Mouse (Mus musculus) liver, embryonic 14.5 days (tissue): ENCODE measurements around the gene Psma7. TPM values are rescaled to one million over a fixed set of nuclear protein-coding genes. Genes with fewer than 3 reads are reported as not detected.

ENCODE experiments used
- ATAC-seq: fragments of 200-750 bp; cut with Nextera tagmentation; 2 replicates; pipeline ENCODE4 v1.8.0; 2017; ENCODE audit warnings: moderate number of reproducible peaks, mild to moderate bottlenecking, moderate library complexity; ENCODE audit not compliant: insufficient read depth
- DNase-seq, 3 experiments: peaks; one replicate each; pipeline ENCODE4 v3.0.0-alpha.2; 2012 to 2013; ENCODE audit warnings: low read depth in 3 of 3, low spot score in 3 of 3
- H3K27ac ChIP-seq: fragments of 300-500 bp; sonication (generic); 2 replicates; pipeline ENCODE4 v1.5.1; 2014; ENCODE audit warnings: moderate library complexity, mild to moderate bottlenecking, control low read depth, inconsistent platforms
- H3K27me3 ChIP-seq: fragments of 300-500 bp; sonication (generic); 2 replicates; pipeline ENCODE4 v1.6.1; 2014; ENCODE audit warnings: mild to moderate bottlenecking, low read length, moderate library complexity; ENCODE audit not compliant: control insufficient read depth, insufficient read depth
- H3K36me3 ChIP-seq: fragments of 300-500 bp; sonication (generic); replicated peaks from 2 replicates; pipeline ENCODE4 v1.6.1; 2014; ENCODE audit warnings: low read depth; ENCODE audit not compliant: control insufficient read depth, insufficient read depth
- H3K4me1 ChIP-seq, 2 experiments: fragments of 200-500 bp in 1 of 2; fragments of 300-500 bp in 1 of 2; sonication (generic) in 1 of 2; replicated peaks; 2 replicates each; pipeline ENCODE4 v1.6.1; 2012 to 2014; ENCODE audit warnings: antibody characterized with exemption in 1 of 2, inconsistent platforms in 1 of 2, low read length in 1 of 2; ENCODE audit not compliant: control insufficient read depth in 2 of 2, insufficient read depth in 2 of 2
- H3K4me2 ChIP-seq: fragments of 300-500 bp; sonication (generic); 2 replicates; pipeline ENCODE4 v1.6.1; 2014; ENCODE audit warnings: low read depth, mild to moderate bottlenecking, control low read depth, moderate library complexity
- H3K4me3 ChIP-seq, 2 experiments: fragments of 200-500 bp in 1 of 2; fragments of 300-500 bp in 1 of 2; sonication (generic) in 1 of 2; 2 replicates each; pipeline ENCODE4 v1.5.1; 2012 to 2014; ENCODE audit warnings: low read depth in 2 of 2, low read length in 2 of 2, mild to moderate bottlenecking in 2 of 2, control low read depth in 1 of 2, inconsistent platforms in 1 of 2, moderate library complexity in 1 of 2; ENCODE audit not compliant: insufficient read depth in 1 of 2
- H3K9ac ChIP-seq: fragments of 300-500 bp; sonication (generic); replicated peaks from 2 replicates; pipeline ENCODE4 v1.6.1; 2014; ENCODE audit warnings: mild to moderate bottlenecking, control low read depth, moderate library complexity
- H3K9me3 ChIP-seq: fragments of 300-500 bp; sonication (generic); 2 replicates; pipeline ENCODE4 v1.6.1; 2016; ENCODE audit warnings: low read length, mixed read lengths; ENCODE audit not compliant: control insufficient read depth
- CTCF ChIP-seq: IDR thresholded peaks from 2 replicates; pipeline ENCODE4 v1.5.1; 2016; ENCODE audit warnings: antibody characterized with exemption, low read depth, control low read depth
- EP300 ChIP-seq: IDR thresholded peaks from 2 replicates; pipeline ENCODE4 v1.6.1; 2016; ENCODE audit warnings: antibody characterized with exemption, low read depth
- WGBS: fragments of 180-500 bp; shearing (Covaris S2); extraction: QIAGEN DNeasy Blood & Tissue Kit; methylation state at CpG from one replicate; pipeline ENCODE4 v1.1.7; 2014; ENCODE audit not compliant: insufficient replicate concordance; 5-methylcytosine and 5-hydroxymethylcytosine counted together
- polyA plus RNA-seq, 2 experiments: library from polyadenylated mRNA; depleted of rRNA in 1 of 2; stranded (reverse) in 1 of 2; unstranded in 1 of 2; fragments of >200 nt; fragmentation: Nextera tagmentation in 1 of 2; extraction: Ambion mirVana in 1 of 2; gene quantifications; 2 replicates each; pipeline versions ENCODE4 v1.2.1 to v1.2.3; 2012 to 2014

Psma7 gene
- polyA plus RNA-seq, 2 experiments: 150 to 347 TPM

GRCm38 (mm10) chr2:180084565-180084964 lies 42.3 kb upstream of the Psma7 start:
- H3K4me1 ChIP-seq: no peaks in the 10 kb centered on the region
- no peak overlapping the region for H3K27ac ChIP-seq
- no peak overlapping the region for H3K9ac ChIP-seq
- H3K9me3 ChIP-seq: no peaks in the 10 kb centered on the region
- 64% methylated on average over 3 of the region's 3 CpGs for WGBS
- H3K36me3 ChIP-seq: no peaks in the 10 kb centered on the region
- ATAC-seq (no peak), DNase-seq (no peak)
- H3K4me3 ChIP-seq: no peak overlapping the region
- H3K27me3 ChIP-seq: no peaks in the 10 kb centered on the region
- no peak overlapping the region for H3K4me2 ChIP-seq
- no peak for TF ChIP-seq EP300
- TF ChIP-seq CTCF: no peak

- H3K4me1 ChIP-seq: no peaks in the 10 kb centered on the region
- TF ChIP-seq EP300 (no peak), CTCF (no peak)
- no peak overlapping the region for H3K4me3 ChIP-seq
- H3K9me3 ChIP-seq: no peaks in the 10 kb centered on the region
- WGBS: 81% methylated on average over 10 of the region's 10 CpGs
- no peak for ATAC-seq
- H3K4me2 ChIP-seq: no peak overlapping the region
- no peak for DNase-seq
- H3K27me3 ChIP-seq: no peaks in the 10 kb centered on the region
- no peak overlapping the region for H3K27ac ChIP-seq
- H3K36me3 ChIP-seq: no peaks in the 10 kb centered on the region
- H3K9ac ChIP-seq: no peak overlapping the region
Measured at GRCm38 (mm10) chr2:180083063-180083462, 40.8 kb upstream of the Psma7 start.

GRCm38 (mm10) chr2:180080680-180081079 lies 38.4 kb upstream of the Psma7 start:
- 73% methylated on average over 8 of the region's 8 CpGs for WGBS
- ATAC-seq: no peak

DNA sequence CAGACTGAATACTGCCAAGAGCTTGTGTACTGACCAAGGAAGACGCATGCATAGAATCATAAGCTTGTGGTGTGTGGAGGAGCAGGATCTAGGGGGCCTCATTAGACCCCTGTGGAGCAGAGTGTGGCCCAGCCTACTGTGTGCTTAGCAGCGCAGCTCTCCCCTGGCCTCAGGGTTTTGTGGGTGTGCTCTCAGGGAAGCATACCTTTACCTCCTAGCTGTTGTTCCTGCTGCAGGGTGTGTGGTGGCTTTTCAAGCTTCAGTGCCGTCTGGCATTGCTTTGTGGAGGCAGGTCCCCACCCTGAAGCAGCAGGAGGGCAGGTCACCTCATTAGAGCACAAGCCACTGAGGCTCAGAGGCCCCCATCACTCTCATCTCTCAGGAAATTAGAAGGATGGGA lies 35.4 kb upstream of the Psma7 start:
- Histone ChIP-seq H3K9ac (no peak overlapping the region), H3K4me3 (no peak overlapping the region), H3K4me2 (no peak overlapping the region), H3K27ac (no peak overlapping the region), H3K27me3 (no peaks in the 10 kb centered on the region), H3K36me3 (no peaks in the 10 kb centered on the region), H3K9me3 (no peaks in the 10 kb centered on the region), H3K4me1 (no peaks in the 10 kb centered on the region)
- DNase-seq (no peak), ATAC-seq (no peak)
- 71% methylated on average over 3 of the region's 3 CpGs for WGBS
- no peak for TF ChIP-seq EP300
- no peak for TF ChIP-seq CTCF

More at GRCm38 (mm10) chr2:180080680-180081079, 38.4 kb upstream of the Psma7 start:
- no peaks in the 10 kb centered on the region for H3K27me3 ChIP-seq
- H3K4me3 ChIP-seq: no peak overlapping the region
- H3K4me1 ChIP-seq: no peaks in the 10 kb centered on the region
- no peaks in the 10 kb centered on the region for H3K9me3 ChIP-seq
- TF ChIP-seq CTCF: no peak
- no peak for TF ChIP-seq EP300
- no peak overlapping the region for H3K4me2 ChIP-seq
- no peak overlapping the region for H3K9ac ChIP-seq
- no peak for DNase-seq
- no peak overlapping the region for H3K27ac ChIP-seq
- no peaks in the 10 kb centered on the region for H3K36me3 ChIP-seq

- no peak overlapping the region for H3K9ac ChIP-seq
- DNase-seq (no peak), ATAC-seq (no peak)
- no peaks in the 10 kb centered on the region for H3K27me3 ChIP-seq
- H3K4me3 ChIP-seq: no peak overlapping the region
- peaks cover 3 to 4% of the 10 kb centered on the region in 2 experiments for H3K4me1 ChIP-seq
- WGBS: 82% methylated on average over 7 of the region's 7 CpGs
- H3K36me3 ChIP-seq: no peaks in the 10 kb centered on the region
- TF ChIP-seq EP300: no peak
- H3K4me2 ChIP-seq: no peak overlapping the region
- H3K27ac ChIP-seq: no peak overlapping the region
- no peaks in the 10 kb centered on the region for H3K9me3 ChIP-seq
Measured at GRCm38 (mm10) chr2:180072886-180073285, 30.7 kb upstream of the Psma7 start.
